Mouse (Mus musculus) midbrain, embryonic 14.5 days (tissue): ENCODE data around the gene Tmem82. TPM values are rescaled to one million over a fixed set of nuclear protein-coding genes. Genes with fewer than 3 reads are reported as not detected.

Experiments used
- ATAC-seq: fragments of 200-750 bp; cut with Nextera tagmentation; 2 replicates; pipeline ENCODE4 v1.8.0; 2017; ENCODE audit warnings: moderate number of reproducible peaks, moderate library complexity; ENCODE audit not compliant: low FRiP score, low TSS enrichment
- DNase-seq: peaks from one replicate; pipeline ENCODE4 v3.0.0-alpha.2; 2015
- H3K27ac ChIP-seq: fragments of 300-500 bp; sonication (generic); replicated peaks from 2 replicates; pipeline ENCODE4 v1.5.1; 2014; ENCODE audit warnings: mild to moderate bottlenecking, low read depth, low read length, moderate library complexity
- H3K27me3 ChIP-seq: fragments of 300-500 bp; sonication (generic); 2 replicates; pipeline ENCODE4 v1.6.1; 2014; ENCODE audit warnings: low read length, control low read depth, mixed read lengths; ENCODE audit not compliant: control insufficient read depth, insufficient read depth
- H3K36me3 ChIP-seq: fragments of 300-500 bp; sonication (generic); 2 replicates; pipeline ENCODE4 v1.6.1; 2014; ENCODE audit warnings: low read length, control low read depth; ENCODE audit not compliant: control insufficient read depth, insufficient read depth
- H3K4me1 ChIP-seq: fragments of 300-500 bp; sonication (generic); 2 replicates; pipeline ENCODE4 v1.6.1; 2014; ENCODE audit warnings: mild to moderate bottlenecking, antibody characterized with exemption, low read length, control low read depth; ENCODE audit not compliant: control insufficient read depth, insufficient read depth
- H3K4me2 ChIP-seq: fragments of 300-500 bp; sonication (generic); 2 replicates; pipeline ENCODE4 v1.6.1; 2014; ENCODE audit warnings: mild to moderate bottlenecking, low read length, moderate library complexity
- H3K4me3 ChIP-seq: fragments of 300-500 bp; sonication (generic); replicated peaks from 2 replicates; pipeline ENCODE4 v1.5.1; 2014; ENCODE audit warnings: low read depth, low read length
- H3K9ac ChIP-seq: fragments of 300-500 bp; sonication (generic); replicated peaks from 2 replicates; pipeline ENCODE4 v1.6.1; 2014; ENCODE audit warnings: mild to moderate bottlenecking, low read length, moderate library complexity
- H3K9me3 ChIP-seq: fragments of 300-500 bp; sonication (generic); 2 replicates; pipeline ENCODE4 v1.6.1; 2016; ENCODE audit warnings: low read length, control low read depth, mixed read lengths; ENCODE audit not compliant: control insufficient read depth
- WGBS: fragments of 180-500 bp; shearing (Covaris S2); extraction: QIAGEN DNeasy Blood & Tissue Kit; methylation state at CpG from one replicate; pipeline ENCODE4 v1.1.7; 2014; 5-methylcytosine and 5-hydroxymethylcytosine counted together
- polyA plus RNA-seq: library from polyadenylated mRNA; unstranded; fragments of >200 nt; fragmentation: Nextera tagmentation; extraction: Ambion mirVana; gene quantifications from 2 replicates; pipeline ENCODE4 v1.2.1, GENCODE M21; 2014

Tmem82 gene
- polyA plus RNA-seq, 1 experiment from 2014 or later, result 0.16 TPM

GRCm38 (mm10) chr4:141645988-141646387 lies 27.6 kb upstream of the Tmem82 start:
- no peaks in the 10 kb centered on the region for H3K4me1 ChIP-seq
- no peak overlapping the region for H3K4me3 ChIP-seq
- H3K9ac ChIP-seq, result no peak overlapping the region
- no peak overlapping the region for H3K4me2 ChIP-seq
- H3K9me3 ChIP-seq, result no peaks in the 10 kb centered on the region
- 93% methylated on average over 8 of the region's 8 CpGs for WGBS
- DNase-seq (no peak), ATAC-seq (no peak)
- no peaks in the 10 kb centered on the region for H3K27me3 ChIP-seq
- H3K36me3 ChIP-seq, result peaks cover 24% of the 10 kb centered on the region
- no peak overlapping the region for H3K27ac ChIP-seq

GRCm38 (mm10) chr4:141643118-141643855 lies 24.9 kb upstream of the Tmem82 start:
- H3K9ac ChIP-seq, result no peak overlapping the region
- H3K36me3 ChIP-seq, result peaks cover 37% of the 10 kb centered on the region
- H3K4me2 ChIP-seq, result no peak overlapping the region
- H3K4me1 ChIP-seq, result no peaks in the 10 kb centered on the region
- peak overlapping the region; percentile 63 for H3K27ac ChIP-seq
- 50% methylated on average over 7 of the region's 7 CpGs for WGBS
- ATAC-seq, result peak; percentile 55; the same call in 1 of the 2 replicates
- H3K9me3 ChIP-seq, result no peaks in the 10 kb centered on the region
- no peak overlapping the region for H3K4me3 ChIP-seq
- DNase-seq, result peak; percentile 77
- H3K27me3 ChIP-seq, result no peaks in the 10 kb centered on the region

GRCm38 (mm10) chr4:141641961-141642811 lies 23.8 kb upstream of the Tmem82 start:
- ATAC-seq, result no peak
- no peak overlapping the region for H3K4me2 ChIP-seq
- no peaks in the 10 kb centered on the region for H3K4me1 ChIP-seq
- no peak overlapping the region for H3K4me3 ChIP-seq
- H3K9ac ChIP-seq, result no peak overlapping the region
- DNase-seq, result no peak
- H3K9me3 ChIP-seq, result no peaks in the 10 kb centered on the region
- 0 out of 2 replicates have a peak overlapping the region, but pooled peaks have one; percentile 20 for H3K27ac ChIP-seq
- H3K36me3 ChIP-seq, result peaks cover 45% of the 10 kb centered on the region
- 92% methylated on average over 25 of the region's 25 CpGs for WGBS
- no peaks in the 10 kb centered on the region for H3K27me3 ChIP-seq

- H3K4me3 ChIP-seq, result no peak overlapping the region
- H3K27ac ChIP-seq, result no peak overlapping the region
- no peaks in the 10 kb centered on the region for H3K4me1 ChIP-seq
These were observed 22.9 kb upstream of the Tmem82 start for GRCm38 (mm10) chr4:141641353-141641771.

GRCm38 (mm10) chr4:141639474-141639873 lies 21.0 kb upstream of the Tmem82 start:
- H3K36me3 ChIP-seq, result peaks cover 65% of the 10 kb centered on the region
- no peak for DNase-seq

More at GRCm38 (mm10) chr4:141641353-141641771, 22.9 kb upstream of the Tmem82 start:
- Histone ChIP-seq H3K27me3 (no peaks in the 10 kb centered on the region), H3K9ac (no peak overlapping the region), H3K4me2 (no peak overlapping the region), H3K36me3 (peaks cover 53% of the 10 kb centered on the region), H3K9me3 (no peaks in the 10 kb centered on the region)
- ATAC-seq (no peak), DNase-seq (no peak)
- 84% methylated on average over 7 of the region's 7 CpGs for WGBS

GRCm38 (mm10) chr4:141636693-141637092 lies 18.3 kb upstream of the Tmem82 start:
- Histone ChIP-seq H3K36me3 (peaks cover 76% of the 10 kb centered on the region), H3K4me1 (no peaks in the 10 kb centered on the region), H3K27ac (no peak overlapping the region), H3K27me3 (no peaks in the 10 kb centered on the region), H3K9ac (no peak overlapping the region), H3K4me2 (no peak overlapping the region), H3K4me3 (no peak overlapping the region), H3K9me3 (no peaks in the 10 kb centered on the region)
- WGBS, result 99% methylated on average over 5 of the region's 5 CpGs
- ATAC-seq, result no peak
- no peak for DNase-seq

More at GRCm38 (mm10) chr4:141639474-141639873, 21.0 kb upstream of the Tmem82 start:
- Histone ChIP-seq H3K9ac (no peak overlapping the region), H3K4me2 (no peak overlapping the region), H3K4me1 (no peaks in the 10 kb centered on the region), H3K27ac (no peak overlapping the region), H3K4me3 (no peak overlapping the region), H3K9me3 (no peaks in the 10 kb centered on the region), H3K27me3 (no peaks in the 10 kb centered on the region)
- WGBS, result 58% methylated on average over 11 of the region's 11 CpGs
- no peak for ATAC-seq

- Histone ChIP-seq H3K27me3 (no peaks in the 10 kb centered on the region), H3K9ac (no peak overlapping the region), H3K9me3 (no peaks in the 10 kb centered on the region), H3K4me1 (no peaks in the 10 kb centered on the region), H3K4me2 (no peak overlapping the region), H3K36me3 (peaks cover 76% of the 10 kb centered on the region), H3K27ac (no peak overlapping the region), H3K4me3 (no peak overlapping the region)
- DNase-seq (no peak), ATAC-seq (no peak)
- WGBS, result 87% methylated on average over 9 of the region's 9 CpGs
These were observed 17.6 kb upstream of the Tmem82 start for GRCm38 (mm10) chr4:141635991-141636390.

GRCm38 (mm10) chr4:141632111-141632873 lies 13.9 kb upstream of the Tmem82 start:
- Histone ChIP-seq H3K4me3 (no peak overlapping the region), H3K4me2 (no peak overlapping the region), H3K9ac (no peak overlapping the region), H3K27me3 (no peaks in the 10 kb centered on the region), H3K4me1 (no peaks in the 10 kb centered on the region), H3K36me3 (peaks cover 85% of the 10 kb centered on the region), H3K27ac (no peak overlapping the region), H3K9me3 (no peaks in the 10 kb centered on the region)
- WGBS, result 93% methylated on average over 21 of the region's 21 CpGs
- no peak for ATAC-seq
- no peak for DNase-seq
